Mouse (Mus musculus): Measurements from ENCODE around the gene Ttc13.

The Ttc13 gene

DNA sequence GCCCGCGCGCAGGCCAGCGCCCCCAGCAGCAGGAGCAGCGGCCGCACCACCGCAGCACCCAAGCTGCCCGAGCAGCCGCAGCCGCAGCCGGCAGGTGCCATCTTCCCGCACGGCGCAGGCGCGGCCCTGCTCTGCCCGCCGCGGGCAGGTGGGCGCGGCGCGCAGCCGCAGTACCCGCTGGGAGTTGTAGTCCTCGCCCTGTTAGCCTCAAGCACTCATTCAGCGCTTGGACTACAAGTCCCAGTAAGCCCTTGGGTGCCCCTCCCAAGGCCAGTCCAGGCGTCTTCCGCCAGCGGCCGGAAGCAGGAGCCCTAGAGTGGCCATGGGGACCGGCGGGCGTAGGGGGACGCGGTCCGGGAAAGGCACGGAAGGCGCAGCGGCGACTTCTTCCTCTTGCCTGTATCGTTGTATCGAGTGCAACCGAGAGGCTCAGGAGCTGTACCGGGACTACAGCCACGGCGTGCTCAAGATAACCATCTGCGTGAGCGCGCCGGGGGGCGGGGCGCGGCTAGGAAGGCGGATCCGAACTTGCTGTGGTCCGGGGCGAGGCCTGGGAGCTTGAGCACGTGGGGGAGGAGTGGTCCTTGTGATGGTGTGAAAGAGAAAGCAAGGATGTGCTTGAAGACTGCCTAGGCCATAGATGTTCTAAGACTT, at the start of gene Ttc13, which contains the start of gene Arv1:
Gene Ttc13, minus strand, starts transcription at position 122 of the 654 bp plus-strand sequence.
Gene Arv1, plus strand, starts transcription at position 278 of the 654 bp plus-strand sequence.
- DNase-seq (ENCODE audit: low spot score) = peak; percentile 97

DNA sequence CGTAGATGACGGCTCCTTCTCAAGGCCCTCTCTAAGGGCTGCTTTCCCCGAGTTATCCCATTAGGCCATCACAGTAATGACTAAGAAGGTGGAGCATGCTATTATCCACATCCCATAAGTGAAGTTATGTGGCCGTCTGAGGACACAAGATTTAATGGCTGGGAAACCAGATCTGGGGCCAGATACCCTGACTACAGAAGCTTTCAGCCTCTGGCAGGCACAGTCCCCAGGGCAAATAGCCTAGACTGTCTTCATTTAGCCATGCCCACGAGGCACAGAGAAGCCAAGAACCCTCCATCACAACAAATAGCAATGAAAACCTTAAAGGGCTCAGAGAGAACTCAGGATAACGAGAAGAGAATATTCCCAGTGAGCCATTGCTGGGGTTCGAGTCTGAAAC, 41.3 kb upstream of the Ttc13 start:
- DNase-seq (ENCODE audit: low spot score) = no peak

DNA sequence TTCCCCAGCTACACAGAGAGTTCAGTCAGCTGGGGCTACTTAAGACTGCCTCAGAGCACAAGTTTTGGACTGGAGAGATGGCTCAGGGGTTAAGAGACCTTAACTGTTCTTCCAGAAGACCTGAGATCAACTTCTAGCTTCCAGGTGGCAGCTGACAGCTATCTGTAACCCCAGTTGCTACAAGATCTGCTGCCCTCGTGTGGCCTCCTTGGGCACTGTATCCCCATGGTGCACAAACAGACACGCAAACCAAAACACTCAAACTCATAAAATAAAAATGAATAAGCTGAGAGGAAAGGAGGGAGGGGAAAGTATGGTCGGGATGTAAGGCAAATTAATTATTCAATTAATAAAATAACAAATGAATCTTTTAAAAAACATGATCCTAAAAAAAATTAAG, 36.8 kb upstream of the Ttc13 start:
- peak; percentile 34 for DNase-seq (ENCODE audit: low spot score)

DNA sequence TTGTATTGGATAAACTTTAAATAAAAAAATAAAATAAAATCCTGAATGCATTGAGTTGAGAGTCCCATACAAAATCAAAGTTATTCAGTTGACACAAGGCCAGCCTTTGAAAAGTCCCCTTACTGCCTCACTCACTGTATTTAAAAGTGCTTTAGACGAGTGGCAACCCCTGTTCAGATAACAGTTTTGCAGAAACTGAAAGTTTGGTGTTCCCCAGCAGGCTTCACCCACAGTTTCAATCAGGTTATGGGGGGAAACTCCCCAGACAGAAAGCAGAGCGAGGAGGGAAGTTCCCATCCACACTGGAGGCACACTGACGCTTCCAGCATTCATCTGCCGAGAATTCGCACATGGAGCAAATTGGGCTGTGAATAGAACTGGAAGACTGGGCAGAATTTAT, 34.8 kb upstream of the Ttc13 start:
- DNase-seq (ENCODE audit: low spot score) = no peak

DNA sequence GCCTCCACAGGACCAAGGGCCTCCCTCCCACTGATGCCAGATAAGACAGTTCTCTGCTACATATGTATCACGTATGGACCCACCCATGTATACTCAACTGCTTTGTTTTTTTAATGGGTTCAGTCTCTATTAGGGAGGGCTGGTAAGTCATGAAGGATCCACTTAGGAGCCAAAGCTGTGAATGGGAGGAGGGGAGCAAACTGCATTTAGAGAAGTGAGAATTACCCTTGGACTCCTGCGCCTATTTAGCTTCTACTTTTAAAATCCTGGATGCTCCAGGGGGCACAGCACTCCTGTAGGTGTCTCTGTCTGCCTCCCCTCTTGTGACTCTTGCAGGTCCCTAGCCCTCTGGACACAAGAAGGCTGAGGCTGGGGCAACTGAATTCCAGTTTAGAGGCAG, 34.4 kb upstream of the Ttc13 start:
- DNase-seq (ENCODE audit: low spot score) = no peak

DNA sequence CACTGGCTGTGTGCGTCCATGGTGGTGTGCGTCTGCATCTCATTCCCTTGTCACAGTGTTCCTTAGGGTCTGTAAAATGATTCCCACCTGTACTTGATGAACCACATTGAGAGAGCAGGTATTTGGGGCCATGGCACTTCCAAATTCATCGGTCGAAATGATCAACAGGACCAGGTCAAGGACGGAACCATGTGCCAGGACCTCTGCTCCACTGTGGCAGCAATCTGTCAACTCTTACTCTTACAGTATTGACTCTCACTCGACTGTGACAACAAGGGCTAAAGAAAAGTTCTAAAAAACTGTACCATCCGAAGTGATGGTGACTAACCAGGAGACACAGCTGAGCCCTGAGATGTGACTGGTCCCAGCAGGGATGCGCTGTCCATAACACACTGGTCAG, 33.7 kb upstream of the Ttc13 start:
- no peak for DNase-seq (ENCODE audit: low spot score)

DNA sequence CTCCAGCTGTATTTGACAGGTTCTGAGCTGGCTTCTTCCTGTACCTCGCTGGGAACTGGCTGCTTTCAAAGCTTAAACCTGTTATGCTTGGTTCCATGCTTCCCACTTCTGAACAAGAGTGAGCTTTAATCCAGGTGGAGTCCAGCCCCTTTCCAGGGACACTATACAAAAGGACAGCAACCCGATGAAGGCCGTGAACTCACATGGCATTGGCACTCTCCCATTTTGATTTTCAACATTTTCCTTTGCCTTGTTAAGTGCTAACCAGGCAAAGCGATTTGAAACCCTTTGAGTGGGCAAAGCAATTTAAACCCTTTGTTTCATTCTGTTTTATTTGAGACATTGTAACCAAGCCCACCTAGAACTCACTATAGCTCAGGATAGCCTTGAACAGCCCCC, 33.0 kb upstream of the Ttc13 start:
- no peak for DNase-seq (ENCODE audit: low spot score)

DNA sequence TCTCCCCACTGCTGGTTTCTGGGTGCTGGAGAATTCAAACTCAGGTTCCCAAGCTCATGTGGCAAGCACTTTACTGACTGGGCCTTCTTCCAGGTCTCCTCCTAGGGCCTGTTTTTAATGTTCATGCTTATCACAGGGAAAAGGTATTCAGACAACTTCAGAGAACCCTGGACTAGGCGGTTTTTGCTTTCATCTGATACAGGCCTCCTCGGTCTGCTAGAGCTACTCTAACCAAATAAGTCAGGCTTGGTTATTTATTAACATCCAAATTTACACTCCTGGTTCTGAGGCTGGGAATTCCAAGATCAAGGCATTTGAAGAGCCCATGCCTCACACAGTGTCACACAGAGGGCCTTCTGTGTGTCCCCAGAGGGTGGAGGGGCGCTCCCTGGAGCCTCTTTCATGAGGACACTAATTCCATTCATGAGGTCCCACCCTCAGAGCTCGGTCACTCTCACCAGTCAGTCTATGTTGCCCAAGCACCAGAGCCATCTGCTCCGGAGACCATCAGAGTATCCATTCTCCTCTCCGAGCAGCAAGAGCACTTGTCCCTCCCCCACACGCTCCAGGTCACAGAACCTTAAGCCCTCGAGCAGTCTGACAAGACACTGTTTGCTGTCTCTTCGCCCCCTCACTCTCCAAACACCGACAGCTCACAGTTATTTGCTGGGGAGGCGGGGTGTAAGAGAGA, 32.5 kb upstream of the Ttc13 start:
- DNase-seq (ENCODE audit: low spot score) = no peak

DNA sequence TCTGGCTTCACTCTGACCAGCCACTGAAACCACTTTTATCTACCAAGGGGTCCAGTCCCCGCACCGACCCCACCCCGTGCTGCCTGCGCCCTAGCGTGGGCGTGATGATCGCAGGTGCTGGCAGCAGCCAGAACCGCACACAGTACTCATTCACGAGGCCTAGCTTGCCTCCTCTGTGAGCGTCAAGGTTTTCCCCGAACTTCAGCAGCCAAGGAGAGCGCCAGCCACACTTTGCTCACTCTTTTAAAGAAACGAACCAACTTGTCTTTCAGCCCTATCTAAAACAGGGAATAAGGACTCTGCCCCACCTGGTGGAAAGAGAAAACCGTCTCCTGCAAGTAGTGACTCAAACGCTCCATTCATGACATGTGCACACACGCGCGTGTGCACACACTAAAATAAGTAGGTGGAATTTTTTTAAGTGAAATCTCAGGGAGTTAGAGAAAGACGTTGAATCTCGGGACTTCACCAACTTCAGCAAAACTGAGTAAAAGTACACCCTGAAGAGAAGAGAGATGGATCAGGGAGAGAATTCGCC, 30.6 kb upstream of the Ttc13 start:
- no peak for DNase-seq (ENCODE audit: low spot score)

DNA sequence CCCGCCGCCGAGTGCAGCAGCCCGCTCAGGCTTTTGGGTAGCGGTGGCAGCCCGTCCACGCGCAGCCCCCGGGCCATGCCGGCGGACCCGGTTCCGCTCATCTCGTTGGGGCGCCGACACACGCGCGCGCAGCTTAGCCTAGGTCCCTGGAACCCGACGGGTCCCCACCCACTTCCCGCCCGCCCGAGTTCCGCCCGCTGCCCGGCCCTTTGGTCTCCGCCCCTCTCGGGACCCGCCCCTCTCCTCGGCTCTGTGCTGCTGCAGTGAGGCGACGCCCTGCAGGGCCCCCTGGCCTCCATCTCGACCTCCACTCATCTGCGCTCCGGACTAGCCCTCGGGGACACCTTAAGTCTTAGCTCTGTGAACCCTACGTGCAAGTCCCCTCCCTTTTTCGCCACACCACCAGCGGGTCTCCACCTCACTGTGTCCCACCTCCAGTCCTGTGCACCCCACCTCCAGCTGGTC, 30.0 kb upstream of the Ttc13 start, which contains the start of gene Fam89a:
Gene Fam89a, minus strand, starts transcription at position 124 of the 465 bp plus-strand sequence.
- DNase-seq (ENCODE audit: low spot score) = peak; percentile 58

DNA sequence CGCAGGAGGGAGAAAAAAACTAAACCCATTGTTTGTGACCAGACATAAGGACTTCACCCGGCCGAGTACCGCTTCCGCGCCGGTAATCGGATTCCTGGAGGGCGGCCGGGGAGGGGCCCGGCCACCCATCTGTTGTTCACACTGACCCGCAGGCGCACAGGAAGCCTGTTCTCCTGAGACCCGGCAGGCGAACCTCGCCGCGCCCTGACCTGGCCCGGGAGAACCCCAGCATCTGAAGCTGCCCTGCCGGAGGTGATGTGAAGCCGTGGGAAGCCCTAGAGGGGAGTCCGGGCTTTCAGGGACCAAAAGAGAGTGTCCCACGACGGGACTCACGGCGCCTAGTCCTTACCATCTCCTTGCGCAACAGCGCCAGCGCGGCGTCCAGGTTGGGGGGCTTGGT, 29.4 kb upstream of the Ttc13 start:
- DNase-seq (ENCODE audit: low spot score) = peak; percentile 11

DNA sequence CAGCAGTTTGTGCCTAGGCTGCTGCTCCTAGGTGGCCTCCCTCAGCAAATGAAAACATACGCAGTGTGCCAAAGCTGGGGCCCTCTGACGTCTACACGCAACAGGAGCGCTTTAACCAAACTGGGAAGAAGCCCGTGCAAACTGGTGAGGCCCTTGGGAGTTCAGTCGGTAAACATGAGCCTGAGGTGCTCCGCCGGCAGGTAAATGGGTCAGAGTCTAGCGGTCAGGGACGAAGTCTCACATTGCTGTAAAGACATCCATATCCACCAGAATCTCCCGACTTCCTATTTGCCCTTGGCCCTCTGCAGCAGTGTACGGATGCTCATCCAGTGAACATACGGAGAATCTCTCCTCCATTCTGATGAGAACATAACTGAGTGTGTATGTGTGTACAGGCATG, 24.9 kb upstream of the Ttc13 start:
- no peak for DNase-seq (ENCODE audit: low spot score)

DNA sequence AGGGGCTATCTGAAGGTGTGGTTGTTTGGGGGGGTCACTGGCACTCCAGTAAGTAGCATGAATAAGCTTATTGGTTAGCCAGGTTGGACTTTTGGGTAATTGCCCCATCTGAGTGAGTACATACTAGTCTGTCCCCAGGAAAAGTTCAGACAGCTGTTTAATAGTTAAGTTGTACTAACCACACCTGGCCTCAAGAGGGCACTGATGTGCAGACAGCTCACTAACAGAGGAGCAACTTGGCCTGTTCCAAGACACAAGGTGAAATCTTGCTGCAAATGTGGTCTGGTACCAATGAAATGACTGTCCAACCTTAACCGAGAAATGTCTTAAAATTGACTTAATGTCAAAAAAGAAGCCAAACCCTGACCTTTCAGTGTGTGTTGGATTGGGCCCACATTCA, 17.5 kb upstream of the Ttc13 start:
- DNase-seq (ENCODE audit: low spot score) = peak; percentile 15

DNA sequence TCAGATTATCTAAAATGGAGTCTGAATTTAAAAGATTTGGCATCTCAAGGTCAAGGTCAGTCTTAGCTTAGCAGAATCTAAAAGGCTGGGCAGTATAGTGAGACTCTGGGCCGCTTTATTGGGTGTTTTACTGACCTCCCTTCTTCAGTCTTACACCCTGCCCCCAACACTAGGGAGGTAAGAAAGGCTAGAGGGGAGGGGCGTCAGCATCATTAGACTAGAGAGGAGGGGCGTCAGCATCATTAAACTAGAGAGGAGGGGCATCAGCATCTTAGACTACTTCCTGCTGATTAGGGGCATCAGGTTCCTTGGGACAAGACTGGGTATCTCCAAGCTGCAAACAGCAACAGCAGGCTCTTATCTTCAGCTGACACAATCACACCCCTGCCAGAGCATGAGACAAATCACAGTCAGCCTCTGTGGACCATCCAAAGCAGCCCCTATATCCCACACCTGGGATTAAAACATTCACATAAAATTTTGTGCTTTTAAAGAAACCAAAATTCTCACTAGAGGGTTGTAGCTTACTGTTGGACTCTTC, 13.7 kb upstream of the Ttc13 start:
- DNase-seq (ENCODE audit: low spot score) = no peak

DNA sequence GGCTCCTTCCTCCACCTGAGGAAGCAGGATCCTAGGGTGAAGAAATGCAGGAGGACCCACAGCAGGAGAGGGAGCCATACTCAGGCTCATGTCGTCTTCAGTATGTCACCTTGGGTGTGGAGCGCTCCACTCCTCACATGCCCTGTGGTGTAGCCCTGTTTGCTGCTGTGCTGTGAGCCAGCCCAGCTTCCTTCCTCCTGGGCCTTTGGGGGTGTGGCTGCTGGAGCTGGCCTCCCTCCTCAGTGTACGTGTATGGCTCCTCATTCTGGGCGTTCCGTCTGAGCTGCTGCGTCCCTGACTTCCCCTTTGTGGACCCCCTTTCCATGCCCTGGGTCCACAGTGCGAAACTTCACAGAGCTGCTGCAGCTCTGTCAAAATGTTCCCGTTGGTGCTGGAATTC, 11.0 kb upstream of the Ttc13 start:
- DNase-seq (ENCODE audit: low spot score) = no peak

DNA sequence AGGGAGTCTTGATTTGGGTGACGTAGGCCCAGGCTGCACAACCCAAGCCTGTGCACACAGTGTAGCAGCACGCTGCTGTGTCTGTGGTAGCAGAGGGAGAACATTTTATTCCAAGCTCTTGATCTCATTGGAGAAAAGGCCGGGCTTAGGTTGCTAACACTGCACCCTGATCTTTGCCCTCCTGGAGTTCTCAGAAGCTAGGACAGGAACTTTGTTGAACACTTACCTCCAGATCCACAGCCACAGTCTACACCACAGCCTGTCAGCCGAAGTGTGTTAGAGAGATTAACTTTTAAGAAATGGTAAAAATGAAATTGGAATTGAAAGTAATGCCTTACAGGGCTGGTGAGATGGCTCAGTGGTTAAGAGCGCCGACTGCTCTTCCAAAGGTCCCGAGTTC, 2.5 kb upstream of the Ttc13 start:
- no peak for DNase-seq (ENCODE audit: low spot score)

DNA sequence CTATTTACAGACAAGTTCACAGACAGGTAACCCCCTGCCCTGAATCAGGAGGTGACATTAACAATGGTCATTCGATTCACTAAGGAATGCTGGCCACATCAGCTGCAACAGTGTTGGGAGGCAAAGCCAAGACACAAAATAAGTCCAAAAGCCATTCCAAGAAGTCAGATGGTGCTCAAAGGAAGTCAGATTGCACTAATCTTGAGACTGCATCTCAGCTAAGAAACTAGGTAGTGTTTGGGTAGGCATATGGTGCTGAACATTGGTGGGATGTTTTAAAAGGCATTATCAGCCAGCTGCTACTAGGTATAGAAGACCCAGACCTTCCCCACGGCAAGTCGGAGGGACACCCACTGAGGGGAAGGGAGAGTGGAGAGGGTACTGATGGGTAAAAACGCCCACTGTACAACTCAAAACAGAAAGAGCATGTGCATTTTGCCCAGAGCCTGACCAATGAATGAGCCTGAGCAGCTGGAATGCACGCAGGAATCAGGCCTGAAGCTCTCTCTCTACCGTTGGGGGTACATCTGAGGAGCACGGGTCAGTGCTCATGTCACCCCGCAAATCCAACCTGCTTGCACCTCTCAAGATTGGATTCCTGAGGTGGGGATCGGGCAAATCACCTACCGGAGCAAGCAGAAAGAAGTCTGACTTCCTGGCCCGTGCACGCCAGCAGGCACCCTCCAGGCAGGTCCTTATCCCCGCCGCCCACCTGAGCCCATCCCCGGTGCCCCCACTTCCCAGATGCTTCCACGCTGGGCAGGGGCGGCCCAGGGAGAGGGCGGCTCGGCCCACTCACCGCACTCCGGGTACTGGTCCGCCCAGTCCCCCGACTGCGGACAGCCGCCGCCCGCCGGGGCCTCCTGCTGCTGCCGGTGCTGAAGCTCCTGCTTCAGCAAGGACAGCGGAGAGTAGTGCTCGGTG, 583 bp downstream of the Ttc13 start:
- no peak for DNase-seq (ENCODE audit: low spot score)

DNA sequence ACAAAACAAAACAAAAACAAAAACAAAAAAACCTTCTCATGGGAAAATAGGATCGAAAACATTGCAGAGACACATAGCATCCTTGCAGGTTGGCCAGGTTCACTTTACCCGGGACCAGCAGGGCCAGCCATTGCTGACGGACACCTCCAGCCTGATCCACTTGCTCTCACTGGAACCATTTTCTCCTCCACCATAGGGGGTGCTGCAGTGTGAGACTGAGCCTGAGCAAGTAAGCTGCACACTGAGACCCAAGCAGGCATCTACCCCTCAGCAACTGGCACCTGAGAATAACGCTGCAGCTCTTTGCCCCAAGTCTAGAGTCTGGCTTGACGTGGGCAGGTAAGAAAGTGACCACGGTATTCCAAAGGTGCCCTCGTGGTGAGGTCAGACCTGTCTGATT, 1.6 kb downstream of the Ttc13 start:
- peak; percentile 34 for DNase-seq (ENCODE audit: low spot score)

DNA sequence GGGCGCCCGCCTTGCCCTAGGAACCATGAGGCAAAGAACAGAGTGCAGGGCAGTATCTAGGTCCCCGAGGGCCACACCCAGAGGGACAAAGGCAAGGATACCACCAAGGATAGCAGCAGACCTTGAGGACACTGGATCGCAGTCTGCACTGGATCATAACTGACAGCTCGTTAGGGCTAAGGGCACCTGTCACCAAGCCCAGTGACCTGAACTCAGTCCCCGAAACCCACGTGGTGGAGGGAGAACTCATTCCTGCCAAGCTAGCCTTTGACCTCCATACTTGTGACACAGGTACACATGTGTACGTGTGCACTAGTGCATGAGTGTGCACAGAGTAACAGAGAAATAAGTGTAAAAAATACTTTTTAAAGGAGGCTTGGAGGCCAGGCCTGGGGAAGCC, 6.0 kb downstream of the Ttc13 start:
- no peak for DNase-seq (ENCODE audit: low spot score)

DNA sequence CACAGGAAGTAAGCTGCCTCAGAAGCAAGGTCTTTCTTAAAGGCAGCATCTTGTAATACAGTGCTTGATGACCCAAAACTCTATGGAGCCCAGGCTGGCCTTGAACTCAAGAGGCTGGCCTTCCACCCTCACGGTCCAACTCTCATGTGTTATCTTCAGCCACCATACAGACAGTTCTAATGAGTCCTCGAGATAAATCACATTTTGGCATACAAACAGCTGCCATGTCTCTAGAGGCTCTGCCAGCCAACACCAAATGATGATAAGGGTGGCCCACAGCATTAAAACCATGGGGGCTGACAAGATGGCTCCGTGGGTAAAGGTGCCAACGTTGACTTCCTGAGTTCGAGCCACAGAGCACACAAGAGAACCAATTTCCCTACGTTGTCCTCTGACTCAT, 8.6 kb downstream of the Ttc13 start:
- no peak for DNase-seq (ENCODE audit: low spot score)

DNA sequence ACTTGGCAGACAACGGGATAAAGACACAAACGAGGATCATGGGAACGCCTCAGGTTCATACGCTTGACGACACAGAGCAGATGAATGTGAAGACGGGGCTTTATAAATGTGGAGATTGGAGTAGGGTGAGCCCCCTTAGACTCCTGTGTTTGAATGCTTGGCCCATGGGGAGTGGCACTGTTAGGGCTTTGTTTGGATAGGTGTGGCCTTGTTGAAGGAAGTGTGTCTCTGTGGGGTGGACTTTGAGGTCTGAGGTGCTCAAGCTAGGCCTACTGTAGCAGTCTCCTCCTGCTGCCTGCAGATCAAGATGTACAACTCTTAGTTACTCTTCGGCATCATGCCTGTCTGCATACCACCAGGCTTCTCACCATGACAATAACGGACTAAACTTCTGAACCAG, 16.0 kb downstream of the Ttc13 start:
- peak; percentile 43 for DNase-seq (ENCODE audit: low spot score)

DNA sequence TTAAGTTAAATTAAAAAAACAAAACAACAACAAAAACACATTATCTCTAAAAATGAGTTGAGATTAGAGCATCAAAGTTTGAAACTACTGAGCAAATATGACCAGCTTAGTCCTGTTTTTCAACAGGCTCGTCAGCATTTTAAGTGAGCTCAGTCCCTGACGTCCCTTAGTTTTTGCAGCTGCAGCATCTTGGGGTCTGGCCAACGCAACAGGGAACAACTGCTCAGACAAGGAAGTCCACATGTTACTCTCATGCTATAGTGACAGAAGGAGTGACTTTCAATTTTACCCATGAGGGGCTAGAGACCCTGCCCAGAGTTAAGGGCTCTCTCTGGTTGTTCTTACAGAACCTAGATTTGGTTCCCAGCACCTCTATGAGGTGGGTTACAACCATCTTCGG, 17.4 kb downstream of the Ttc13 start:
- DNase-seq (ENCODE audit: low spot score) = no peak

Data from T-cell, adult 2 months (primary cell).